Mouse (Mus musculus): ENCODE measurements around the gene Dync1i2. TPM values are rescaled to one million over a fixed set of nuclear protein-coding genes. Genes with fewer than 3 reads are reported as not detected.

Gene Dync1i2
- polyA plus RNA-seq (2012; rRNA removed; ENCODE audit: low replicate concordance): 25.1 and 31.5 TPM in 2 replicates

GRCm38 (mm10) chr2:71211591-71212359, at the start of gene Dync1i2:
Gene Dync1i2, plus strand, starts transcription at chr2:71211706.

Other genes with a start within 250 kb of the Dync1i2 start
- gene Dcaf17, start 156.4 kb upstream of the Dync1i2 start, polyA plus RNA-seq (2012; rRNA removed; ENCODE audit: low replicate concordance): 4.2 and 6.5 TPM in 2 replicates
- gene Mettl8, start 156.1 kb upstream of the Dync1i2 start, polyA plus RNA-seq (2012; rRNA removed; ENCODE audit: low replicate concordance): 3.1 and 7.2 TPM in 2 replicates
- gene Cybrd1, start 93.8 kb upstream of the Dync1i2 start, polyA plus RNA-seq (2012; rRNA removed; ENCODE audit: low replicate concordance): 1.1 and 6.4 TPM in 2 replicates
- gene Slc25a12, start 156.0 kb downstream of the Dync1i2 start, polyA plus RNA-seq (2012; rRNA removed; ENCODE audit: low replicate concordance): 15.9 and 48.7 TPM in 2 replicates
- 4.3 and 8.4 TPM in 2 replicates for gene Hat1, start 177.3 kb downstream of the Dync1i2 start, polyA plus RNA-seq (2012; rRNA removed; ENCODE audit: low replicate concordance)
- gene Metap1d, start 241.6 kb downstream of the Dync1i2 start, polyA plus RNA-seq (2012; rRNA removed; ENCODE audit: low replicate concordance): 35.6 and 36.9 TPM in 2 replicates